Mouse (Mus musculus) fibroblast of lung, adult 2 months (primary cell): ENCODE measurements at regions not wholly inside any gene's neighbourhood (a gene's known extent, or its start where the extent isn't known, plus 50 kb on each side); places are given as distances from the start of the nearest gene placed in this dataset.

ENCODE experiments used
- DNase-seq: peaks from one replicate; pipeline ENCODE4 v3.0.0-alpha.2; 2011; ENCODE audit warnings: low read depth

GRCm38 (mm10) chr3:18932983-18933726 lies 695.3 kb downstream of the 1700064H15Rik start:
- no peak for DNase-seq

GRCm38 (mm10) chr3:18934891-18935290 lies 693.6 kb downstream of the 1700064H15Rik start:
- no peak for DNase-seq

GRCm38 (mm10) chr3:18937333-18938122 lies 690.9 kb downstream of the 1700064H15Rik start:
- DNase-seq = no peak

DNA sequence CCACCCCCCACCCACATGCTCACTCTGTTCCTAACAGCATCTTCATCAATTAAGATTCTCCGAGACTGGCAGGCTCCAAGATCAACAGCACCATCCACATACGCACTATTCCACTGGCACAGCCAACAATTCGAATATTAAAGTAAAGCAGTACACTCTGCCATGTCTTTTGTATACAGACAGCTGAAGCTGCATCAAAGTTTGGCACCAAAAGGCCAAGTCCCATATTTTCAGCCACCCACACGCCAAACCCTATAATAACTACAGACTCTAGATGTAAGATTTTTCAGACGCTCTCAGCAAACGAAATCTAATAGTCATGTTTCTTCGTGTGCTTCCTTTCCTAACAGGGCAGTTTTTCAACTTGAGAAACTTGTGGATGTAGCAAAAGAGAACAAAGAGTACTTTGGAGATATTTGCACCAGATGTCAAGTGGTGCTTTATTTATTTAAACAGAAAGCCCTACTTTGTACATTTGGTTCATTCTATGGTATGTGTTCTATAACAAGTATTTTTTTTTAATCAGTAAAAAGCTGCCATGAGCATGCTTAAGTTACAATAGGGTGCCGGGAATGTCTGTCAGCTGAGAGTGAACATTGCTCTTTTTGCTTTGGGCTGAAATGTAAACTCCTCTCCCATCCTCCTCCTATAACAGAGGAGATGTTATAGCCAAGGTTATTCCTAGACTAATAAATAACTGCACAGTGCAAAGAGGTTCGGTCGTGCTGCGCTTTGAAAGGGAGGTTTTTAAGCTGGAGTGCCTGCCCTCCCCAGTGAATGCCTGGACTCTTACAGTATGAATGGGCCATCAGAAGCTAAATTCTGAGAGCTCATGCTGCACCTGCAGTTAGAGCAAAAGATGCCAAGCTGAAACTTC lies 686.9 kb downstream of the 1700064H15Rik start:
- DNase-seq = no peak

- no peak for DNase-seq
Measured at GRCm38 (mm10) chr3:18960341-18960740, 668.1 kb downstream of the 1700064H15Rik start.

GRCm38 (mm10) chr3:18988662-18989061 lies 639.8 kb downstream of the 1700064H15Rik start:
- DNase-seq = no peak

DNA sequence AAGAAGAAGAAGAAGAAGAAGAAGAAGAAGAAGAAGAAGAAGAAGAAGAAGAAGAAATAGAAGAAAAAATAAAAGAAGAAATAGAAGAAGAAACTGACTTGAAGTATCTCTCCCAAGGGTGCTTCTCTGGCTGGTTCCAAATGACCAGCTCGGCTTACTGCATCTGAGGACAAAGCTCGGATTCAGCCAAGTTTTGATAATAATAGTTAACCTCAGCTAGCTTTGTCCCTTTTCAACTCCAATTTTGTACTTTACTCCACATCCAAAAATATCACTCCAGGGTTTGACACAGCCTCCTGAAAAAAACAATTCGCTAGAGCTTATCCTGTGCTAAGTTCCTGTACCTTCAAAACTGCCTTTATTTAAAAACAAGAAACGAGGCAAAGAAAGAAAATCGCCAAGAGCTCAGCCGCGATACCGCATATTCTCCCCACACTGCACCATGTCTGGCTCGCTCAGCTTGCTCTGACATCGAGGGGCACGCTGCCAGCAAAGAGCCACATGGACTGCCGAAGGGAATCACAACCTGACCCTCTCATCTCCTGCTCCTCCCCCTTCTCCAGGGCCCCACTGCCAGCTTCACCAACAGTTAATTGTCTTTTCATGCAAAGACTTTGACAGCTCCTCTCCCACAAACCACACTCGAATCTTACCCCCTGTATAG lies 638.8 kb downstream of the 1700064H15Rik start:
- no peak for DNase-seq

- peak; percentile 73 for DNase-seq
Measured at GRCm38 (mm10) chr3:19000179-19000578, 628.3 kb downstream of the 1700064H15Rik start.

DNA sequence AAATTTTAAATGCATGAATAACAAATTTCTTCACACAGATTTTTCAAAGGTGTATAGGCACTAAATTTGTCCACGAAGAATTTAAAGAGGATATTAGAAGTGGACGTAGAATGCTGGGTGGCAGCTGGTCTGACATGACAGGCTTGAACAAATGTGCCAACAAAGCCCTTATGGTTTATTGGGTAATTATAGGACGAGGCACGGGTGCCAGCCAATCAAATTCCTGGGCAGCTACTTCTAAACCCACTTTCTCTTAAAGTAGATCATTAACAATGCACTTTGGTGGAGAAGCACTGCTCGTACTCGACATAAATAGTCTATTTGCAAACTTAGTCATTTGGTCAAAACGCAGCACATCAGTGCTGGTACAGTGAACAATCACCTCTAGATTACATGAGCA lies 626.4 kb downstream of the 1700064H15Rik start:
- DNase-seq = no peak

DNA sequence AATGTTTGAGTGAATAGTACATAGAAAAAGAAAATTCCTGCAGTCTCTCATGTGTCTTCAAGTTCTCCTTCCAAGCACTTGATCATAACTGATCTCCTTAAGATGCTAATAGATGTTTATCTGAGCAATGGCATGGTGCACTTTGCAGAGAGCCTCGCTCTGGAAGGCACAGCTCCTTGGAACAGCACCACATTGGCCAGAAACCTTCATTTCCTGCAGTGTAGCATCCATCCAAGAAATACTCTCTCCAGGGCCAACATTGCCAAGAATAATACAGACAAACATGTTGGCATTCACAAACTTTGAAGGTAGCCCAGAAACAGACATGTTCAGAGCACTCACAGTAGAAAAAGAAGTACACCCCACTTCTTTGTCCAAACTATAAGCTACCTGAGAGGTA lies 623.7 kb downstream of the 1700064H15Rik start:
- no peak for DNase-seq

DNA sequence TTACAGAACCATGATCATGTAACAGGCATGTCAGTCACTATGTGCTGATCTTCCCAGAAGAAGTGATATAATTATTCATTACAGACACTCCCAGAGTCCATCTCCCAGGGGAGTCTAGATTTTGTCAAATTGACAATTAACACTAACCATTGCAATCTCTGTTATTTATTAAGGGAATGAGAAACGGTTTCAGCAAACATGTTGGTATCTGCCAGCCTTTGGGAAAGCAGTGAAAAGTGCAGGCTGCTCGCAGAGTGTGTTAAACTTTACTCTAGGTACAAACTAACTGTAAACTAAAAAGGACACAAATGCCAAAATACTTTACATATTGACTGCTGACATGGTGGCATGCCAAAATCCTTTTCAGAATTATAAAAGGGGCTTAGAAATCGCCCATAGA lies 583.9 kb downstream of the 1700064H15Rik start:
- DNase-seq = no peak

- DNase-seq = no peak
Measured at GRCm38 (mm10) chr3:19045933-19046332, 582.5 kb downstream of the 1700064H15Rik start.

- DNase-seq = no peak
Measured at GRCm38 (mm10) chr3:19046610-19047009, 581.9 kb downstream of the 1700064H15Rik start.

DNA sequence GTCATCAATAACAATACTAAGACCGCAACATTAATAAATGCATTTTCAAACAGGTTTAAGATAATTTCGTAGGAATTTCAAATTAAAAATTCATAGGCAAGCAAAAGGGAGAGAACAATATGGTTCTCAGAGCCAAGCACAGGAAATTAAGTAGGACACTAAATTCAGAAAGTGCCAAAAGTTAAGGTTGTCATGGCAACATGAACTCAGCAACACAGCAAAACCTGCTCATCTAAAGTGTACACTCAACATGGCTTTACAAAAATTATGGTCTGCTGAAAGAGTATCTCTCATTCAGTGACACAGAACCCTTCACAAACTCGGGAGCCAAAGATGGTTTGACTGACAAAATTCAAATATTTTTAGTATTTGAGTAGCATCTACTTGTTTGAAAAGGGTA lies 572.5 kb downstream of the 1700064H15Rik start:
- no peak for DNase-seq

DNA sequence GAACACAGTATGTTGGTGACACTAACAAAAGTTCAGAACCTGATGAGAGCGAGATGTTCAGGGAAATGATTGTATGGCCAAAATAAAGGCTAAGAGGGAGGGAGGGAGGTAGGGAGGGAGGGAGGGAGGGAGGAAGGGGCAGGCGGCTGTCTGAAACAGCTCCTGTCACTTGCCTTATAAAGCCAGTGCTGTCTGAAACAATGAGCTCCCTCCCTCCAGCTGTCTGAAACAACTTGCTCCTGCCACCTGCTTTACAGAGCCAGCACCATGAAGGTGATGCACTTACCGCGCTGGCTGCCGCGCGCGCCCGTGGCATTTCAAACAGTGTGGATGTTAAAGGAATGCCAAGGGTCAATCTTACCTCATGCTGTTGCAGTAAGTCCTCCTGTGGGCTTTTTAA lies 571.9 kb downstream of the 1700064H15Rik start:
- DNase-seq = no peak

DNA sequence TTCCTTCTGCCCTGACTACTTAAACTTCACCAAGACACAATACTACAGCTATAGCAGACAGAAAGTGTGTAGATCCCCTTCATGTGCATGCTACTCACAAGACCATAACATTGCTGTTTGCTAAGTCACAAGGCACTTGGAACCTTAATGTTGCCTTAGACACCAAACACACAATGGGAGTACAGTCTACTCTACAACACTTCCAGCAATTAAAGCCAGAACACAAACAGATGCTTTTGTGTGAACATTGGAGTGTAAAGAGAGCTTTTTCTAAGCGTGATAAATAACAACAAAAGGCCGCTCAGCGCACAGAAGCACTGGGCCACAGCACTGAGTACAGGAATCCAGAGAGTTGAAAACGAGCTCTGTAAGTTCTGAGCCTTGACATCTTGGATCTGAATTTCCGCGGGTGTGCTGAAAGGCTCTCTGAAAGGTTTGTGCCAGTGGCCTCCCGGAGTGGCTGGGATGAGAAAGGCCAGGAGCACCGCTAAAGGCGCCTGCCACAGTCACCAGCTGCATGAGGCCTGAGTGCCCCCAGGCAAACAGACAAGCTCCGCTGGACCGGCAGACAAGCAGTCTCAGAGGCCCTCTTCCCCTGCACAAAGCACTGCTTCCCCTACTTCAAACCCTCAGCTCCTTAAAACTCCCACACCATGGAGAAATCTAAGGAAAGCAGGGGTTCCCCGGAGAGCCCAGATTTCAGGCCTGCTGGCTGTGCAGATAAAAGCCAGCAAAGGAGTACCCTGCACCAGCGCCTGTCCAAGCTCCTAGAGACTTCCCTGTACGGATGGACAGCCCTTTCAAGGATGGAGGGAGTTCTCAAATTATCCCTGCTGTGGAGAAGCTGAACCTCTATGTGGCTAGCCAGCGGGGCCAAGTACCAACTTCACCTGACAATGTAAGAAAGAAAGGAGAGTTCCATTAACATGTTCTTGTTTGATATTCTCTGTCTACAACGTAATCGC lies 568.3 kb downstream of the 1700064H15Rik start:
- DNase-seq = no peak

DNA sequence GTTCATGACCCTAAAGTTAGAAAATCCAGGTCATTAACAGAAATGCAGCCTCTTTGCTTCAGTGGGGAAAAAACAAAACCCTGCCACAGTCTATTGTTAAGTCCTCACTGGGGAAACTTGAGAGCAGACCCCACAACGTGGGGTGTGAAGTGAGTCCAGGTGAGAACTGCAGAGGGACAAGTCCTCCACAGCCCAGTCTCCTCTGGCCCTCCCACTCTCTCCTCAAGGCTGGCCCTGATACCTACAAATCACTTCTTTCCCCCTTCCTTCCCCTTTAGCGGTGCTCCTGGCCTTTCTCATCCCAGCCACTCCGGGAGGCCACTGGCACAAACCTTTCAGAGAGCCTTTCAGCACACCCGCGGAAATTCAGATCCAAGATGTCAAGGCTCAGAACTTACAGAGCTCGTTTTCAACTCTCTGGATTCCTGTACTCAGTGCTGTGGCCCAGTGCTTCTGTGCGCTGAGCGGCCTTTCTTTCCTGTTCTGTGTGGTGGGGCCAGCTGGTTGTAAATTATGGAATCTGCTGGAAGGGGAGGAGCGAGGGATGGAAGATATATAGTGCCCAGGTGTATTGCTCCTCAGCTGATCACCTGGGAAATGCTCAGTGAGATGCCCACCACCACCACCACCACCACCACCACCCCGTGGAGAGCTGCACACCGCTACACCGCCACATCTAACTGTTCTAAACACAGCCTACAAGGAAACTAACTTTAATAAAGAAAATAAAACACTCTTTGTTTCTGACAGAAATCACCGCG lies 566.8 kb downstream of the 1700064H15Rik start:
- DNase-seq = no peak

GRCm38 (mm10) chr3:19062249-19062859 lies 566.1 kb downstream of the 1700064H15Rik start:
- DNase-seq = peak; percentile 54

GRCm38 (mm10) chr3:19067141-19067757 lies 561.2 kb downstream of the 1700064H15Rik start:
- DNase-seq = no peak
